Mouse (Mus musculus): ENCODE measurements around the gene Mrpl38. TPM values are rescaled to one million over a fixed set of nuclear protein-coding genes. Genes with fewer than 3 reads are reported as not detected.

Gene Mrpl38
- polyA plus RNA-seq, 1 experiment from 2014 or later, result 81.3 TPM

GRCm38 (mm10) chr11:116133497-116133896 is 5.2 kb downstream of the Mrpl38 start:
- no peaks in the 10 kb centered on the region for H3K27me3 ChIP-seq (replicated peaks; ENCODE audit: control insufficient read depth, insufficient read depth, low read length)
- peaks cover 36% of the 10 kb centered on the region for H3K36me3 ChIP-seq (ENCODE audit: control insufficient read depth, insufficient read depth, low read length)
- no peaks in the 10 kb centered on the region for H3K9me3 ChIP-seq (ENCODE audit: control insufficient read depth, low read length)
- H3K9ac ChIP-seq (ENCODE audit: low read depth, low read length), result no peak overlapping the region
- ATAC-seq (ENCODE audit: low read depth) (no peak), DNase-seq (ENCODE audit: low spot score) (no peak)
- no peak overlapping the region for H3K4me2 ChIP-seq (ENCODE audit: low read depth, low read length)
- H3K4me3 ChIP-seq (ENCODE audit: low read depth, low read length), result no peak overlapping the region
- peaks cover 10% of the 10 kb centered on the region for H3K4me1 ChIP-seq (ENCODE audit: control insufficient read depth, insufficient read depth, low read length)
- WGBS, result 39% methylated on average over 5 of the region's 5 CpGs
- H3K27ac ChIP-seq (replicated peaks; ENCODE audit: low read depth, low read length), result no peak overlapping the region

- Histone ChIP-seq H3K27ac (replicated peaks; ENCODE audit: low read depth, low read length) (no peak overlapping the region; the same call in none of the 2 replicates), H3K4me1 (ENCODE audit: control insufficient read depth, insufficient read depth, low read length) (peaks cover 11% of the 10 kb centered on the region)
- ATAC-seq (ENCODE audit: low read depth), result no peak
These were observed 6.0 kb downstream of the Mrpl38 start for GRCm38 (mm10) chr11:116132366-116133333.

DNA sequence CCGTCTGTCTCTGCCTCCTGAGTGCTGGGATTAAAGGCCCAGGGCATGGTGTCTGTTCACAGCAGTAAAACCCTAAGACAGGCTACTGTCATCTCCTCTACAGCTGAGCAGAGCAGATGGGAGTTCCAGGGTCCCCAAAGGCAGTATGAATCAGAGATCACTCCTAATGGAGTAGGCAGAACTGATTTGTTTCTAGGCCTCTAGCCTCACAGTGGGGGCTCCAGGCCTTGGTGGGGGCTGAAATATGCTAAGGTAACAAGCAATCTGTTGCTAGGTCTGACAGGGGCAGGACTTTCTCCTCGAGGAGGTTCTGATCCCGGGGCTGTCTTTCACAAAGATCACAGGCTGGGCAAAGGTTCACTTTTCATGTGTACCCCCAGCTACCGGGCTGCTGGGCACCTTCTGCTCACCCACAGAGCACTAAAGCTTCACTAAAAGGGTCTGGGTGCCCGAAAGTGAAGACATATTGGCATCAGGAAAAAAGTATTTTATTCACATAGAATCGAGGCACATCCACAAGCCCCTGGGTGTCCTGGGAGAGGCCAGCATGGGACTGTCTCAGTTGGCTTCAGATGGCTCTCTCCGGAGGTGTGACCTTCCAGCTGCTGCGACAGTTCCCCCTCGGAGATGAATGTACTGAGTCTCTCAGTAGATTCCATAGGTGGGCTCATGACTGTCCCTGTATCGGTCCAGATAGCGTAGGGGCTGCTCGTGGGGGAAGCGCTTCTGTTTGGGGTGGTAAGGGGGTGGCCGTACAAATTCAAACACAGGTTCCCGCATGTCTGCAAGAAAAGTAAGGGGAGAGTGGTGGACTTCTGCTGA is 7.1 kb downstream of the Mrpl38 start:
- Histone ChIP-seq H3K27ac (replicated peaks; ENCODE audit: low read depth, low read length) (peak overlapping the region; percentile 89), H3K9ac (ENCODE audit: low read depth, low read length) (peak overlapping the region; percentile 76; the same call in 1 of the 2 replicates), H3K27me3 (replicated peaks; ENCODE audit: control insufficient read depth, insufficient read depth, low read length) (no peaks in the 10 kb centered on the region)

More at GRCm38 (mm10) chr11:116132366-116133333, 6.0 kb downstream of the Mrpl38 start:
- H3K9me3 ChIP-seq (ENCODE audit: control insufficient read depth, low read length), result no peaks in the 10 kb centered on the region
- H3K4me3 ChIP-seq (ENCODE audit: low read depth, low read length), result no peak overlapping the region
- 74% methylated on average over 16 of the region's 16 CpGs for WGBS
- H3K9ac ChIP-seq (ENCODE audit: low read depth, low read length), result no peak overlapping the region
- DNase-seq (ENCODE audit: low spot score), result no peak
- H3K4me2 ChIP-seq (ENCODE audit: low read depth, low read length), result no peak overlapping the region
- no peaks in the 10 kb centered on the region for H3K27me3 ChIP-seq (replicated peaks; ENCODE audit: control insufficient read depth, insufficient read depth, low read length)
- peaks cover 36% of the 10 kb centered on the region for H3K36me3 ChIP-seq (ENCODE audit: control insufficient read depth, insufficient read depth, low read length)

GRCm38 (mm10) chr11:116130488-116131205 is 8.0 kb downstream of the Mrpl38 start, which contains the start of gene Trim65:
Trim65 (minus strand) TSS chr11:116131128.
- peak within 1 kb of the TSS; percentile 81 for H3K4me2 ChIP-seq (ENCODE audit: low read depth, low read length)
- H3K27me3 ChIP-seq (replicated peaks; ENCODE audit: control insufficient read depth, insufficient read depth, low read length), result no peaks in the 10 kb centered on the region
- peaks cover 13% of the 10 kb centered on the region for H3K4me1 ChIP-seq (ENCODE audit: control insufficient read depth, insufficient read depth, low read length)
- peak within 1 kb of the TSS; percentile 76 for H3K9ac ChIP-seq (ENCODE audit: low read depth, low read length)
- peaks cover 37% of the 10 kb centered on the region for H3K36me3 ChIP-seq (ENCODE audit: control insufficient read depth, insufficient read depth, low read length)
- DNase-seq (ENCODE audit: low spot score) (peak; percentile 95), ATAC-seq (ENCODE audit: low read depth) (peak; percentile 92)
- peak within 1 kb of the TSS; percentile 89 for H3K27ac ChIP-seq (replicated peaks; ENCODE audit: low read depth, low read length)
- H3K9me3 ChIP-seq (ENCODE audit: control insufficient read depth, low read length), result no peaks in the 10 kb centered on the region
- under 1% methylated on average over 57 of the region's 69 CpGs for WGBS
- peak within 1 kb of the TSS; percentile 60 for H3K4me3 ChIP-seq (ENCODE audit: low read depth, low read length)

More for the DNA sequence above, 7.1 kb downstream of the Mrpl38 start:
- Histone ChIP-seq H3K4me3 (ENCODE audit: low read depth, low read length) (peak overlapping the region; percentile 60), H3K36me3 (ENCODE audit: control insufficient read depth, insufficient read depth, low read length) (peaks cover 36% of the 10 kb centered on the region), H3K4me2 (ENCODE audit: low read depth, low read length) (peak overlapping the region; percentile 81), H3K4me1 (ENCODE audit: control insufficient read depth, insufficient read depth, low read length) (peaks cover 13% of the 10 kb centered on the region), H3K9me3 (ENCODE audit: control insufficient read depth, low read length) (no peaks in the 10 kb centered on the region)
- ATAC-seq (ENCODE audit: low read depth) (no peak), DNase-seq (ENCODE audit: low spot score) (no peak)
- 83% methylated on average over 15 of the region's 15 CpGs for WGBS

DNA sequence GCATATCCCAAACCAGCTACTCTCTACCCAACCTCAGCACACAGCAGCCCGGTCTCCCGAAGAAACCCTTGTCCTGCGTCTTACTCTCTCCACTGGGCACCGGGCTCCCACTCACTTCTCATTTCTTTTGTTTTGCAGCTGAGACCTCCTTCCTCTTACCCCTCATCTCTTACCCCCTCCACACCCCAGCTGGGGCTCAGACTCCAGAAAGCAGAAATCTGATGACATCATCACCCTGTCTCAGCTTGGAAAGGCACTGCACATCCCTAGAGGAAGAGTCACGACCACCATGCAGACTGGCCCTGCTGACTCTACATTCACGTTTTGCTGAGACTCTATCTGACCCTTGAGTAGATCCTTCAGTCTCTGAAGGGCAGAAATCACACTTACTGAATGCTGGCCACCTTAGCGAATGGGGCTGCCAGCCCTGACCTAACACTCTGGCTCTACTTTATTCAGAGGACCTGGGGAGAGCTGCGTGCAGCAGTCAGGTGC is 8.6 kb downstream of the Mrpl38 start:
- H3K4me1 ChIP-seq (ENCODE audit: control insufficient read depth, insufficient read depth, low read length), result peaks cover 13% of the 10 kb centered on the region
- H3K27ac ChIP-seq (replicated peaks; ENCODE audit: low read depth, low read length), result peak overlapping the region; percentile 89
- ATAC-seq (ENCODE audit: low read depth), result peak; percentile 7
- peaks cover 39% of the 10 kb centered on the region for H3K36me3 ChIP-seq (ENCODE audit: control insufficient read depth, insufficient read depth, low read length)
- peak overlapping the region; percentile 60 for H3K4me3 ChIP-seq (ENCODE audit: low read depth, low read length)
- H3K27me3 ChIP-seq (replicated peaks; ENCODE audit: control insufficient read depth, insufficient read depth, low read length), result no peaks in the 10 kb centered on the region
- H3K4me2 ChIP-seq (ENCODE audit: low read depth, low read length), result peak overlapping the region; percentile 81
- H3K9me3 ChIP-seq (ENCODE audit: control insufficient read depth, low read length), result no peaks in the 10 kb centered on the region
- 39% methylated on average over 8 of the region's 8 CpGs for WGBS
- H3K9ac ChIP-seq (ENCODE audit: low read depth, low read length), result peak overlapping the region; percentile 76
- DNase-seq (ENCODE audit: low spot score), result no peak

- H3K27me3 ChIP-seq (replicated peaks; ENCODE audit: control insufficient read depth, insufficient read depth, low read length), result no peaks in the 10 kb centered on the region
- DNase-seq (ENCODE audit: low spot score) (no peak), ATAC-seq (ENCODE audit: low read depth) (no peak)
- 76% methylated on average over 9 of the region's 9 CpGs for WGBS
- H3K27ac ChIP-seq (replicated peaks; ENCODE audit: low read depth, low read length), result no peak overlapping the region
- peaks cover 32% of the 10 kb centered on the region for H3K36me3 ChIP-seq (ENCODE audit: control insufficient read depth, insufficient read depth, low read length)
- H3K9me3 ChIP-seq (ENCODE audit: control insufficient read depth, low read length), result no peaks in the 10 kb centered on the region
- H3K4me2 ChIP-seq (ENCODE audit: low read depth, low read length), result no peak overlapping the region
- H3K4me3 ChIP-seq (ENCODE audit: low read depth, low read length), result no peak overlapping the region
- no peak overlapping the region for H3K9ac ChIP-seq (ENCODE audit: low read depth, low read length)
- H3K4me1 ChIP-seq (ENCODE audit: control insufficient read depth, insufficient read depth, low read length), result peaks cover 13% of the 10 kb centered on the region
These were observed 9.4 kb downstream of the Mrpl38 start for GRCm38 (mm10) chr11:116129091-116129790.

DNA sequence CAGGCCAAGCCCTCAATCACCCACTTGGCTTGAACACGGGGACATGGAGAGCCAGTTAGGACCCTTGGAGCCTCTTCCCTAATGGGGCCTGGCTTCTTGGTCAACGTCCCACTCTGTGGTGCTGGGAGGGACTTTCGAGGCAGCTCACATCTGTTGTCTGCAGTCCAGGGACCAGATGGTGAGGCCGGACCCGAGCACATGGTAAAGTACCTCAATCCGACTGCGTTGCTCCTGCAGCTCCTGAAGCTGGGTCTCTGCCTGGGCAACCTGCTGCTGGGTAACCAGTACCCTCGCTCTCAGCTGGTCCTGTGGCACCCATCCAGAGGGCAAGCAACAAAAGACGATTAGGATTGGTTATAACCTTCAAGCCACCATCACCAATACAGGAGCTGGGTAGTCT is 10.7 kb downstream of the Mrpl38 start:
- Histone ChIP-seq H3K27me3 (replicated peaks; ENCODE audit: control insufficient read depth, insufficient read depth, low read length) (no peaks in the 10 kb centered on the region), H3K4me1 (ENCODE audit: control insufficient read depth, insufficient read depth, low read length) (peaks cover 13% of the 10 kb centered on the region), H3K9me3 (ENCODE audit: control insufficient read depth, low read length) (no peaks in the 10 kb centered on the region), H3K36me3 (ENCODE audit: control insufficient read depth, insufficient read depth, low read length) (peaks cover 21% of the 10 kb centered on the region), H3K4me3 (ENCODE audit: low read depth, low read length) (no peak overlapping the region), H3K4me2 (ENCODE audit: low read depth, low read length) (peak overlapping the region; percentile 39; the same call in 1 of the 2 replicates), H3K27ac (replicated peaks; ENCODE audit: low read depth, low read length) (no peak overlapping the region), H3K9ac (ENCODE audit: low read depth, low read length) (0 out of 2 replicates have a peak overlapping the region, but pooled peaks have one; percentile 46)
- DNase-seq (ENCODE audit: low spot score) (no peak), ATAC-seq (ENCODE audit: low read depth) (no peak)
- 65% methylated on average over 9 of the region's 9 CpGs for WGBS
